Mouse (Mus musculus): ENCODE data around the gene Selenof. TPM values are rescaled to one million over a fixed set of nuclear protein-coding genes. Genes with fewer than 3 reads are reported as not detected.

Gene Selenof
- polyA plus RNA-seq, 1 experiment from 2014 or later: 350 TPM

DNA sequence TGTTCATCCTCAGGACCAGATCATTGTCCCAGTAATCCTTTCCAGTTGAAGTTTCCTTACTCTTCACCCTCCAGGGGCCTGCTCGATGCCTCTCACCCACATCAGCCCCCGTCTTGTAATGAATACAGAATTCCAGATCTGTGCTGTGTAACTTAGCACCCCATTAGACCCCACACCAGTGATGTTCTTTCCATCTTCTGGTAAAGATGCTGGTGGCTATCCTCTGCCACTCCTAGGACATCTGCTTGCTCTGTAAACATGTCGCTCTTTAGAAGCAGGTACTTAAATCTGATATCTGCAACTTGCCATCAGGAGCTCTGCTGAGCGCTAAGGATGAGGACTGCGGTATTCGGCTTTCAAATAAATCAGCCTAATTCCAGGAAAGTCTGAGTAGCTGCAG lies 44.2 kb downstream of the Selenof start:
- ATAC-seq (replicated peaks; ENCODE audit: insufficient number of reproducible peaks, low FRiP score, low TSS enrichment): no peak
- H3K27me3 ChIP-seq (ENCODE audit: control insufficient read depth, insufficient read depth, low read length): no peaks in the 10 kb centered on the region
- no peak overlapping the region for H3K4me3 ChIP-seq (ENCODE audit: low read depth, low read length)
- H3K9ac ChIP-seq (ENCODE audit: low read depth, low read length): no peak overlapping the region
- H3K9me3 ChIP-seq (replicated peaks; ENCODE audit: control insufficient read depth, low read length): peaks cover 2% of the 10 kb centered on the region; the same call in 1 of the 2 replicates
- no peak overlapping the region for H3K4me2 ChIP-seq
- no peaks in the 10 kb centered on the region for H3K36me3 ChIP-seq (ENCODE audit: control insufficient read depth, insufficient read depth, low read length)
- WGBS (ENCODE audit: insufficient replicate concordance): 63% methylated on average over 6 of the region's 6 CpGs
- no peak overlapping the region for H3K27ac ChIP-seq (ENCODE audit: low read depth, low read length)
- peaks cover 8% of the 10 kb centered on the region; the same call in 1 of the 2 replicates for H3K4me1 ChIP-seq (ENCODE audit: control insufficient read depth, insufficient read depth, low read length)

DNA sequence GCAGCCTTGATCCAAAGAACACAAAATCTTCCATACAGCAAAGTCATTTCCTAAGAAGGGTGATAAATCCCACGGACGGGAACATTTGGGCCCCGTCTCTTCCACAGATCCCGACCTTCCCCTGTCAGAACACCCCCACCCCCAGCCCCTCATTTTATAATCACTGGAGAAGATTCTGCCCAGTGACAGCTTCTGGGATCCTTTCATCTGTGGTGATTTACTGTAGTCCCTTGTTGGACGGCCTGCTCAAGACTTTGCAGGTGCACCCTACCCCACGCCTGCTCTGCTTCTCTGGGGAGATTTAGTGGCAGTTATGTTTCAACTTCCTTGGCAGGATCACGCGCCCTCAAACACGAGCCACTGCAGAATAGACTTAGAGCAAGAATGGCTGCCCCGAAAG lies 44.6 kb downstream of the Selenof start:
- Histone ChIP-seq H3K4me1 (ENCODE audit: control insufficient read depth, insufficient read depth, low read length) (peaks cover 8% of the 10 kb centered on the region; the same call in 1 of the 2 replicates), H3K36me3 (ENCODE audit: control insufficient read depth, insufficient read depth, low read length) (no peaks in the 10 kb centered on the region), H3K9me3 (replicated peaks; ENCODE audit: control insufficient read depth, low read length) (peaks cover 2% of the 10 kb centered on the region; the same call in 1 of the 2 replicates), H3K9ac (ENCODE audit: low read depth, low read length) (no peak overlapping the region), H3K27ac (ENCODE audit: low read depth, low read length) (no peak overlapping the region), H3K4me3 (ENCODE audit: low read depth, low read length) (no peak overlapping the region), H3K27me3 (ENCODE audit: control insufficient read depth, insufficient read depth, low read length) (no peaks in the 10 kb centered on the region), H3K4me2 (no peak overlapping the region)
- WGBS (ENCODE audit: insufficient replicate concordance): 71% methylated on average over 10 of the region's 10 CpGs
- ATAC-seq (replicated peaks; ENCODE audit: insufficient number of reproducible peaks, low FRiP score, low TSS enrichment): no peak

DNA sequence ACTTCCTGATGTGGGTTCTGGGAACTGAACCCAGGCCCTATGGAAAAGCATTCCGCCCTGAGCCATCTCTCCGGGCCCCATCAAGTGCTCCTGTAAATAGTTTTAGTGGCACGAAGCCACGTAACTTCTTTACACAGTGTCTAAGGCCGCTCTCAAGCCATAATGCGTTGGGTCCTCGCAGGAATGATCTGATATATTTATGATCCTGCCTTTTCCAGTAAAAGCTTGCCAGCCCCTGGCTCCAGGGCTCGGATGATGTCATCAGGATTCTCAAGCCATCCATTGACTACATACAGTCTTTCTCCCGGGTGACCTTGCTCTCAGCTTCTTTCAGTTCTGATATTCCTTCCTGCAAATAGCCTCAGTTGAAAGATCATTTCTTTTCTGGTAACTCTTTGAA lies 45.4 kb downstream of the Selenof start:
- H3K27ac ChIP-seq (ENCODE audit: low read depth, low read length): no peak overlapping the region
- no peak for ATAC-seq (replicated peaks; ENCODE audit: insufficient number of reproducible peaks, low FRiP score, low TSS enrichment)
- H3K9me3 ChIP-seq (replicated peaks; ENCODE audit: control insufficient read depth, low read length): peaks cover 2% of the 10 kb centered on the region; the same call in 1 of the 2 replicates
- no peaks in the 10 kb centered on the region for H3K27me3 ChIP-seq (ENCODE audit: control insufficient read depth, insufficient read depth, low read length)
- H3K36me3 ChIP-seq (ENCODE audit: control insufficient read depth, insufficient read depth, low read length): no peaks in the 10 kb centered on the region
- peaks cover 8% of the 10 kb centered on the region; the same call in 1 of the 2 replicates for H3K4me1 ChIP-seq (ENCODE audit: control insufficient read depth, insufficient read depth, low read length)
- H3K4me2 ChIP-seq: no peak overlapping the region
- 75% methylated on average over 9 of the region's 9 CpGs for WGBS (ENCODE audit: insufficient replicate concordance)
- no peak overlapping the region for H3K4me3 ChIP-seq (ENCODE audit: low read depth, low read length)
- H3K9ac ChIP-seq (ENCODE audit: low read depth, low read length): no peak overlapping the region

DNA sequence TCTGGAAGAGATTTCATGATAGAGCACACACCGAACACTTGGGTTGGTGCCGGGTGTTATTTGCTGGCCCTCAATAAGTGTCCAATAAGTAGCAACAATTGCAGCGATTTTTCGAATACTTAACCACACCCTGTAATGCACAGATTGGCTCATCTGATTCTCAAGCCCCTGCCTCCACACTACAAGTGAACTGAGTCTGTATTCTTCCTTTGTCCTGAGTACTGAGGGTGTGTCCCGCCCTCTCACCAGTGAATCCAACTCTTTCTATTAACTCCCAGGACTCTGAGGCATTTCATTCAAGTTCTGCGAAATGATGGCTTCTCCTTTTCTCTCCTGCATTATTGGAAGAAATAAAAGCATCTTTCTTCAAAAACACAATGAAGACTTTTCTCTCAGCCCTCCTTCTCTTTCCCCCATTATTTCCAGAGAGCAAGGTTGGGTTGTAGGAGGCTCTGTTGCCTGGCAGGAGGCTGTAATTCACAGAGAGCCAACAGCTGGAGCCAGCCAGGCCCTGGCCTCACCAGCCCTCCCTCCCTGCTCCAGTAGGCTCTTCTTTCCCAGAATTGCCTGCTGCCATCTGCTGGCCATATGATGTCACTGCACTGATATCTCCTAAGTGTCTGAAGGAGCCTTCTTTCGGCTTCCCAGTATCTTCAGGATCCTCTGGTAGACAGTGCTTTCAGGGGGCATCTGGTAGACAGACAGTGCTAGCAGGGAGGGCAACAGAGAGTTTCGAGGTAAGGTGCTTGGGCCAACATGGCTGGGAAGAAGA lies 46.7 kb downstream of the Selenof start:
- no peak overlapping the region for H3K27ac ChIP-seq (ENCODE audit: low read depth, low read length)
- H3K4me2 ChIP-seq: peak overlapping the region; percentile 9; the same call in 1 of the 2 replicates
- H3K9ac ChIP-seq (ENCODE audit: low read depth, low read length): no peak overlapping the region
- 79% methylated on average over 8 of the region's 8 CpGs for WGBS (ENCODE audit: insufficient replicate concordance)
- H3K9me3 ChIP-seq (replicated peaks; ENCODE audit: control insufficient read depth, low read length): peaks cover 2% of the 10 kb centered on the region; the same call in 1 of the 2 replicates
- H3K4me3 ChIP-seq (ENCODE audit: low read depth, low read length): no peak overlapping the region
- ATAC-seq (replicated peaks; ENCODE audit: insufficient number of reproducible peaks, low FRiP score, low TSS enrichment): peak; percentile 42; the same call in 1 of the 2 replicates
- no peaks in the 10 kb centered on the region for H3K27me3 ChIP-seq (ENCODE audit: control insufficient read depth, insufficient read depth, low read length)
- H3K36me3 ChIP-seq (ENCODE audit: control insufficient read depth, insufficient read depth, low read length): no peaks in the 10 kb centered on the region
- H3K4me1 ChIP-seq (ENCODE audit: control insufficient read depth, insufficient read depth, low read length): peaks cover 8% of the 10 kb centered on the region; the same call in 1 of the 2 replicates

DNA sequence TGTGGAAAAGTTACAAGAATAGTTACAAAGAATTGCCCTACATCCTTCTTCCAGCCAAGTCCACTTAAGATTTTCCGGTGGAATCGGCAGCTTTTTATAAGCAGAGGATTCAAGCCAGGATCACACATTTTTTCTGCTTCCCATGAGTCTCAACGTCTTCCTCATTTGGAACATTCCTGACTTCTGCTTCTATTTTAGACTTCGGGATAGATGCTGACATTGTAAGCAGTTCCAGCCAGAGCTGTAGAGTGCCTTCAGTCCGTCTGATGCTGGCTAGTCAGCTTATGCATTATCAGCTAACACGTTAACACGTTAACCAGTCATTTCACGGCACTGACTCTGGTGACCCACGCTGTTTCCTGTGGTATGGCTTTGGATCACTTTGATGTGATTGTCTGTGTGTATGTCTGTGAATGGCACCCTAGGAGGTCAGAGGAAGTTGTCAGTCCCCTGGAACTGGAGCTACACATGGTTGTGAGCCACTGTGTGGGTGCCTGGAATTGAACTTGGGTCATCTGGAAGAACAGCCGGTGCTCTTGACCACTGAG lies 47.6 kb downstream of the Selenof start:
- Histone ChIP-seq H3K27ac (ENCODE audit: low read depth, low read length) (no peak overlapping the region), H3K4me3 (ENCODE audit: low read depth, low read length) (no peak overlapping the region), H3K4me1 (ENCODE audit: control insufficient read depth, insufficient read depth, low read length) (peaks cover 5% of the 10 kb centered on the region; the same call in 1 of the 2 replicates), H3K4me2 (peak overlapping the region; percentile 9; the same call in 1 of the 2 replicates), H3K36me3 (ENCODE audit: control insufficient read depth, insufficient read depth, low read length) (no peaks in the 10 kb centered on the region), H3K9ac (ENCODE audit: low read depth, low read length) (no peak overlapping the region), H3K9me3 (replicated peaks; ENCODE audit: control insufficient read depth, low read length) (peaks cover 2% of the 10 kb centered on the region; the same call in 1 of the 2 replicates), H3K27me3 (ENCODE audit: control insufficient read depth, insufficient read depth, low read length) (no peaks in the 10 kb centered on the region)
- WGBS (ENCODE audit: insufficient replicate concordance): 51% methylated on average over 10 of the region's 10 CpGs
- no peak for ATAC-seq (replicated peaks; ENCODE audit: insufficient number of reproducible peaks, low FRiP score, low TSS enrichment)

DNA sequence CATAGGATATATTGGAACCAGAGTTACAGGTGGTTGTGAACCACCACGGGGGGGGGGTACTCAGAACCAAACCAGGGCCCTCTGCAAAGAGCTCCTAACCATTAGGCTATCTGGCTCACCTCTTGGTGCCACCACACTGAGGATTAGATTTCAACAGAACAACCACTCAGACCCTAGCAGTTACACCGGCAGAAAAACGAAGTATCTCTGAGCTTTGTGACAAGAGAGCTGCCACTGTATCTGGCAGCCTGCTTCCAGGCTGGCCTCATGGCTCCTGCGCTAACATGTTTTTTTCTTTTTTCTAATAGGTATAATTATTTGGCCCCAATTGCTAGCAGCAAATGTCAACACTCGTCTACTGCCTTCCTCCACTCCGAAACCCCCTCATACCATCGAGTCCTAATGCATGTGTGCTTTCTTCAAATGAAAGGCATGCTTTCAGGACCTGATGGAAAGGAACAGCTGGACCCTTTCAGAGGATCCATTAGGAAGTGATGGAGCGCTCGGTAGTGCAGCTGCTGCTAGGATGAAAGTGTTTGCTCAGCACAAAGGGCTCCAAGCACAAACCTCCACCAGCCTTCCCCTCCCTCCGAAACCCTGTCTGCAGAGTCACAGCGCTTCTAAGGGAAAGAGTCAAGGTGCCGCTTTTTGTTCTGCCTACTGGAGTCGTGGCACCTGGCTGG lies 53.0 kb downstream of the Selenof start:
- no peak overlapping the region for H3K9ac ChIP-seq (ENCODE audit: low read depth, low read length)

DNA sequence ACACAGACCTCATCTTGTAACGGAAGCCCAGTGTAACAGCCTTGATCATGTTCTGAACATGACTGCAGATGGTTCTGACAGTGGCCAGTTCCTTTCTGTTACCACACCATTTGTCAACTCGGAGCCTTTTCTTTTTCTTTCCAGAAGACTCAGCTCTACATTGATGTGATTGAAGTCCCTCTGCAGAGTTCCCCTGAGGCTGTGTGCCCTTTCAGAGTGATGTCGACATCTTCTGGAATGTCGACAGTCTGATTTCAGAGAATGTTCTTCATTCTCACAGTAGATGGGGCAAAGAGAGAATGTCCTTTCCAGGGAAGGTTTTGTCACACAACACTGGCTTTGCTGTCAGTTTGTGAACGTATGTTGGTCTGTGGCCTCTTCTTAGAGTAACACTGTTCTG lies 55.6 kb downstream of the Selenof start:
- H3K4me1 ChIP-seq (ENCODE audit: control insufficient read depth, insufficient read depth, low read length): peaks cover 3% of the 10 kb centered on the region; the same call in 1 of the 2 replicates
- ATAC-seq (replicated peaks; ENCODE audit: insufficient number of reproducible peaks, low FRiP score, low TSS enrichment): no peak
- no peak overlapping the region for H3K27ac ChIP-seq (ENCODE audit: low read depth, low read length)
- WGBS (ENCODE audit: insufficient replicate concordance): 72% methylated on average over 5 of the region's 5 CpGs
- no peaks in the 10 kb centered on the region; the same call in 1 of the 2 replicates for H3K9me3 ChIP-seq (replicated peaks; ENCODE audit: control insufficient read depth, low read length)
- H3K4me2 ChIP-seq: no peak overlapping the region
- no peaks in the 10 kb centered on the region for H3K36me3 ChIP-seq (ENCODE audit: control insufficient read depth, insufficient read depth, low read length)
- H3K27me3 ChIP-seq (ENCODE audit: control insufficient read depth, insufficient read depth, low read length): no peaks in the 10 kb centered on the region
- no peak overlapping the region for H3K9ac ChIP-seq (ENCODE audit: low read depth, low read length)
- H3K4me3 ChIP-seq (ENCODE audit: low read depth, low read length): no peak overlapping the region

More for the DNA sequence above, 53.0 kb downstream of the Selenof start:
- WGBS (ENCODE audit: insufficient replicate concordance): 78% methylated on average over 13 of the region's 13 CpGs
- ATAC-seq (replicated peaks; ENCODE audit: insufficient number of reproducible peaks, low FRiP score, low TSS enrichment): no peak
- Histone ChIP-seq H3K27ac (ENCODE audit: low read depth, low read length) (no peak overlapping the region), H3K9me3 (replicated peaks; ENCODE audit: control insufficient read depth, low read length) (peaks cover 2% of the 10 kb centered on the region), H3K27me3 (ENCODE audit: control insufficient read depth, insufficient read depth, low read length) (no peaks in the 10 kb centered on the region), H3K4me3 (ENCODE audit: low read depth, low read length) (no peak overlapping the region), H3K4me1 (ENCODE audit: control insufficient read depth, insufficient read depth, low read length) (peaks cover 3% of the 10 kb centered on the region; the same call in 1 of the 2 replicates), H3K4me2 (no peak overlapping the region), H3K36me3 (ENCODE audit: control insufficient read depth, insufficient read depth, low read length) (no peaks in the 10 kb centered on the region)

Measured in heart, embryonic 11.5 days (tissue).